Mouse (Mus musculus): ENCODE measurements at regions not wholly inside any gene's neighbourhood (a gene's known extent, or its start where the extent isn't known, plus 50 kb on each side); places are given as distances from the start of the nearest gene placed in this dataset.

GRCm38 (mm10) chr14:25189256-25189655, 269.7 kb upstream of the Zmiz1 start:
- Histone ChIP-seq H3K9ac (no peak overlapping the region), H3K27ac (no peak overlapping the region), H3K27me3 (replicated peaks) (peaks cover 5% of the 10 kb centered on the region; the same call in 1 of the 2 replicates), H3K4me3 (no peak overlapping the region), H3K4me1 (no peaks in the 10 kb centered on the region), H3K36me3 (no peaks in the 10 kb centered on the region), H3K9me3 (replicated peaks) (no peaks in the 10 kb centered on the region), H3K4me2 (no peak overlapping the region)
- ATAC-seq = no peak
- 54% methylated on average over 5 of the region's 5 CpGs for WGBS (ENCODE audit: insufficient replicate concordance)

- no peaks in the 10 kb centered on the region for H3K9me3 ChIP-seq (replicated peaks)
- H3K27me3 ChIP-seq (replicated peaks) = peaks cover 5% of the 10 kb centered on the region; the same call in 1 of the 2 replicates
- WGBS (ENCODE audit: insufficient replicate concordance) = 86% methylated on average over 10 of the region's 10 CpGs
- no peak overlapping the region for H3K9ac ChIP-seq
- no peaks in the 10 kb centered on the region for H3K36me3 ChIP-seq
- H3K27ac ChIP-seq = no peak overlapping the region
- ATAC-seq = no peak
- H3K4me3 ChIP-seq = no peak overlapping the region
- no peaks in the 10 kb centered on the region for H3K4me1 ChIP-seq
- H3K4me2 ChIP-seq = no peak overlapping the region
These were observed 268.2 kb upstream of the Zmiz1 start for GRCm38 (mm10) chr14:25190680-25191270.

- ATAC-seq = no peak
- Histone ChIP-seq H3K9ac (no peak overlapping the region), H3K27ac (no peak overlapping the region), H3K9me3 (replicated peaks) (no peaks in the 10 kb centered on the region), H3K4me1 (0 out of 2 replicates have a peak, but pooled peaks cover 5% of the 10 kb centered on the region), H3K4me3 (no peak overlapping the region), H3K27me3 (replicated peaks) (peaks cover 5% of the 10 kb centered on the region; the same call in 1 of the 2 replicates), H3K4me2 (no peak overlapping the region), H3K36me3 (no peaks in the 10 kb centered on the region)
- 57% methylated on average over 5 of the region's 5 CpGs for WGBS (ENCODE audit: insufficient replicate concordance)
These were observed 262.2 kb upstream of the Zmiz1 start for GRCm38 (mm10) chr14:25196820-25197219.

GRCm38 (mm10) chr14:25199900-25200299, 259.1 kb upstream of the Zmiz1 start:
- H3K4me1 ChIP-seq = 0 out of 2 replicates have a peak, but pooled peaks cover 5% of the 10 kb centered on the region
- 63% methylated on average over 3 of the region's 3 CpGs for WGBS (ENCODE audit: insufficient replicate concordance)
- H3K4me3 ChIP-seq = no peak overlapping the region
- H3K9ac ChIP-seq = no peak overlapping the region
- H3K9me3 ChIP-seq (replicated peaks) = no peaks in the 10 kb centered on the region
- H3K4me2 ChIP-seq = no peak overlapping the region
- no peaks in the 10 kb centered on the region for H3K36me3 ChIP-seq
- H3K27ac ChIP-seq = no peak overlapping the region
- ATAC-seq = no peak
- no peaks in the 10 kb centered on the region for H3K27me3 ChIP-seq (replicated peaks)

GRCm38 (mm10) chr14:25200656-25201179, 258.3 kb upstream of the Zmiz1 start:
- Histone ChIP-seq H3K4me1 (0 out of 2 replicates have a peak, but pooled peaks cover 5% of the 10 kb centered on the region), H3K27me3 (replicated peaks) (no peaks in the 10 kb centered on the region), H3K4me2 (no peak overlapping the region), H3K36me3 (no peaks in the 10 kb centered on the region), H3K27ac (no peak overlapping the region), H3K4me3 (no peak overlapping the region), H3K9me3 (replicated peaks) (no peaks in the 10 kb centered on the region), H3K9ac (no peak overlapping the region)
- ATAC-seq = no peak
- WGBS (ENCODE audit: insufficient replicate concordance) = 49% methylated on average over 4 of the region's 4 CpGs

GRCm38 (mm10) chr14:25202312-25202711, 256.7 kb upstream of the Zmiz1 start:
- Histone ChIP-seq H3K4me3 (no peak overlapping the region), H3K9ac (no peak overlapping the region), H3K4me1 (0 out of 2 replicates have a peak, but pooled peaks cover under 1% of the 10 kb centered on the region), H3K36me3 (no peaks in the 10 kb centered on the region), H3K27me3 (replicated peaks) (no peaks in the 10 kb centered on the region), H3K9me3 (replicated peaks) (no peaks in the 10 kb centered on the region), H3K4me2 (no peak overlapping the region), H3K27ac (no peak overlapping the region)
- ATAC-seq = no peak
- WGBS (ENCODE audit: insufficient replicate concordance) = 51% methylated on average over 2 of the region's 2 CpGs

GRCm38 (mm10) chr14:25204091-25204490, 254.9 kb upstream of the Zmiz1 start:
- H3K4me2 ChIP-seq = no peak overlapping the region
- H3K27ac ChIP-seq = no peak overlapping the region
- H3K27me3 ChIP-seq (replicated peaks) = no peaks in the 10 kb centered on the region
- no peak overlapping the region for H3K4me3 ChIP-seq
- peak; percentile 41; the same call in 1 of the 2 replicates for ATAC-seq
- peaks cover 13% of the 10 kb centered on the region for H3K4me1 ChIP-seq
- H3K9me3 ChIP-seq (replicated peaks) = no peaks in the 10 kb centered on the region
- H3K36me3 ChIP-seq = no peaks in the 10 kb centered on the region
- 72% methylated on average over 5 of the region's 5 CpGs for WGBS (ENCODE audit: insufficient replicate concordance)
- H3K9ac ChIP-seq = no peak overlapping the region

GRCm38 (mm10) chr14:25206855-25207254, 252.1 kb upstream of the Zmiz1 start:
- no peak overlapping the region for H3K4me2 ChIP-seq
- WGBS (ENCODE audit: insufficient replicate concordance) = 67% methylated on average over 4 of the region's 4 CpGs

GRCm38 (mm10) chr14:25207422-25207821, 251.6 kb upstream of the Zmiz1 start:
- Histone ChIP-seq H3K27me3 (replicated peaks) (no peaks in the 10 kb centered on the region), H3K4me1 (peaks cover 13% of the 10 kb centered on the region), H3K9ac (no peak overlapping the region), H3K36me3 (no peaks in the 10 kb centered on the region), H3K9me3 (replicated peaks) (no peaks in the 10 kb centered on the region), H3K4me2 (no peak overlapping the region), H3K4me3 (no peak overlapping the region), H3K27ac (0 out of 2 replicates have a peak overlapping the region, but pooled peaks have one; percentile 41)
- ATAC-seq = no peak
- 59% methylated on average over 5 of the region's 5 CpGs for WGBS (ENCODE audit: insufficient replicate concordance)

More at GRCm38 (mm10) chr14:25206855-25207254, 252.1 kb upstream of the Zmiz1 start:
- H3K9ac ChIP-seq = no peak overlapping the region
- no peaks in the 10 kb centered on the region for H3K36me3 ChIP-seq
- H3K9me3 ChIP-seq (replicated peaks) = no peaks in the 10 kb centered on the region
- H3K4me1 ChIP-seq = peaks cover 13% of the 10 kb centered on the region
- no peak for ATAC-seq
- H3K27me3 ChIP-seq (replicated peaks) = no peaks in the 10 kb centered on the region
- no peak overlapping the region for H3K27ac ChIP-seq
- H3K4me3 ChIP-seq = no peak overlapping the region

GRCm38 (mm10) chr14:25208221-25209056, 250.5 kb upstream of the Zmiz1 start:
- H3K27ac ChIP-seq = peak overlapping the region; percentile 41; the same call in 1 of the 2 replicates
- H3K36me3 ChIP-seq = no peaks in the 10 kb centered on the region
- ATAC-seq = peak; percentile 57
- H3K4me2 ChIP-seq = no peak overlapping the region
- peaks cover 13% of the 10 kb centered on the region for H3K4me1 ChIP-seq
- H3K4me3 ChIP-seq = no peak overlapping the region
- no peaks in the 10 kb centered on the region for H3K27me3 ChIP-seq (replicated peaks)
- H3K9me3 ChIP-seq (replicated peaks) = no peaks in the 10 kb centered on the region
- H3K9ac ChIP-seq = no peak overlapping the region
- WGBS (ENCODE audit: insufficient replicate concordance) = 55% methylated on average over 9 of the region's 9 CpGs

- peaks cover 6% of the 10 kb centered on the region for H3K4me1 ChIP-seq
- no peaks in the 10 kb centered on the region for H3K27me3 ChIP-seq (replicated peaks)
- no peaks in the 10 kb centered on the region for H3K9me3 ChIP-seq (replicated peaks)
- no peak overlapping the region for H3K4me2 ChIP-seq
- H3K36me3 ChIP-seq = no peaks in the 10 kb centered on the region
- ATAC-seq = no peak
- no peak overlapping the region for H3K27ac ChIP-seq
- H3K4me3 ChIP-seq = no peak overlapping the region
- WGBS (ENCODE audit: insufficient replicate concordance) = 48% methylated on average over 6 of the region's 6 CpGs
- no peak overlapping the region for H3K9ac ChIP-seq
These were observed 245.9 kb upstream of the Zmiz1 start for GRCm38 (mm10) chr14:25213056-25213455.

- Histone ChIP-seq H3K27ac (no peak overlapping the region), H3K9ac (no peak overlapping the region), H3K27me3 (replicated peaks) (no peaks in the 10 kb centered on the region), H3K36me3 (no peaks in the 10 kb centered on the region), H3K4me3 (no peak overlapping the region), H3K9me3 (replicated peaks) (no peaks in the 10 kb centered on the region), H3K4me1 (peaks cover 29% of the 10 kb centered on the region), H3K4me2 (no peak overlapping the region)
- no peak for ATAC-seq
- 48% methylated on average over 1 of the region's 1 CpGs for WGBS (ENCODE audit: insufficient replicate concordance)
These were observed 235.9 kb upstream of the Zmiz1 start for GRCm38 (mm10) chr14:25223091-25223490.

All from liver, embryonic 12.5 days (tissue).